Mouse (Mus musculus) c-Kit-negative CD71-positive TER-119-positive erythroid progenitor cells, embryonic 14.5 days (primary cell): ENCODE data around the gene Ttpal.
"Not testable (repeated sequence)": the region's sequence is repeated elsewhere in the genome, so short reads cannot be mapped to it uniquely, and the experiment has no call there.

ENCODE experiments used
- DNase-seq: peaks from one replicate; pipeline ENCODE4 v3.0.0-alpha.2; 2013; ENCODE audit warnings: low read depth, low spot score

Ttpal gene

GRCm38 (mm10) chr2:163621401-163621800 lies 19.3 kb downstream of the Ttpal start:
- not testable (repeated sequence) for DNase-seq

DNA sequence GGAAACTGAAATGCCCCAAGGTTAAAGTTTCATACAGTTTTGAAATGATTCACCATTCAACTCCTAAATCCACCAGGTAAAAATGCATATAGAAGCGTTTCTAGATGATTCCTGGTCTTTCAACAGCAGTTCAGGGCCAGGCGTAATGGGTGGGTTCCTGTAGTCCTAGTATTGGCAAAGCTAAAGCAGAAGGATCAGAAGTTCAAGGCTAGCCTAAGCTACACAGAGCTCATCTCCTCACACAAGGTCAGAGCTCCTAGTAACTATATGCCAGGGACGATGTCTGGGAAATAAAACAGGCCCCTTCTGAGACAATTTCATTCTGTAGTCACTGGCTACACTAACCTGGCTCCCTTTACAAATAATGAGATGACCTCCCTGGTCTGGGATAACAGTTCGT lies 29.1 kb downstream of the Ttpal start:
- no peak for DNase-seq

DNA sequence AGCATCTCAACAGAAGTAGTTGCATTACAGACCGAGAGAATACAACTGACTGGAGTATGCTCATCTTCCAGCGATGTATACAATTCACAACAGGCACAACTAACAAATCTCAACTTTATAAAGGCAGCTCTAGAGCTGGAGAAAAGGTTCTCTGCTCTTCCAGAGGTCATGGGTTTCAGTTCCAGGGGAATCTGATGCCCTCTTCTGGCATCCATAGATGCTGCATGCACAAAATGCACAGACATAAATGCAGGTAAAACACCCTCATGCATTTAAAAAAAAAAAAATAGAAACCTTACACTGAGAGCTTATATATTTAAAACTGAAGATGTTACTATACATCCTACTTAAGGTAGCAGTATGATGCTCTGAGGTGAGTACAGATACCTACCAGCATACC lies 29.6 kb downstream of the Ttpal start:
- no peak for DNase-seq

DNA sequence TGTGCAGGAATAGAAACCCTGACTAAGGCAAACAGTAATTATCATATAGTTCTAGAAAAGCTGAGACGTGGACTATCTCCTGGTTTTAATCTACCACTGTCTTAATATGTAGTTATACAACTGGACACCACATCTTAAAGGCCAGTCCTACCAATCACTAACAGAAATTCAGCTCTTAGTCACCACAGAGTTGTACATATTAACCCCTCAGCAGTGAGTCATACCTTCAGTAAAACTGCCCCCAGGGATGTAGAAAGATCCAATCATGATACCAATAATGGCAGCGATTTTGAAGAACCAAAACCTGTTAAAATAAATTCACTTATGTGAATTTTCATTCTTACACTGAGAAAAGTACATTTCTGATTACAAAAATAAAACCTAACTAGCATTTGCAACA lies 32.1 kb downstream of the Ttpal start:
- no peak for DNase-seq

- no peak for DNase-seq
These were observed 33.9 kb downstream of the Ttpal start for GRCm38 (mm10) chr2:163636057-163636456.

GRCm38 (mm10) chr2:163637655-163638266 lies 35.6 kb downstream of the Ttpal start:
- no peak for DNase-seq

DNA sequence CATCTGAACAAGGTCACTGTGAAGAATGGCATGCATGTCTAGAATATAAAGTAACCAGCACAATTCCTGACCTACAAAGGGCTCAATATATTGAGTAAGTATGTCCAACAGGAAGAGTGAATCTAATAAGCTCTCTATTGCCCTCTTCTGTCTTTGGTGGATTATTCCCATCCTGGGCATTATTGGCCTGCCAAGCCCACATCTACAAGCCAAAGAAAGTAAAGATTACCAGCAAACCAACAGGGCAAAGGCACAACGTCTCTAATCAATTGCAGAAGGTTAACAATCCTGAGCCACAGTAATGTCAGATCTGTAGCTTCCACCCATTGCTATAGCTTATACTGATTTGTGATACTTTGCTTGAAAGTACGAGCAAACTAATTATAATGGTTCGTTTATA lies 38.4 kb downstream of the Ttpal start:
- no peak for DNase-seq

DNA sequence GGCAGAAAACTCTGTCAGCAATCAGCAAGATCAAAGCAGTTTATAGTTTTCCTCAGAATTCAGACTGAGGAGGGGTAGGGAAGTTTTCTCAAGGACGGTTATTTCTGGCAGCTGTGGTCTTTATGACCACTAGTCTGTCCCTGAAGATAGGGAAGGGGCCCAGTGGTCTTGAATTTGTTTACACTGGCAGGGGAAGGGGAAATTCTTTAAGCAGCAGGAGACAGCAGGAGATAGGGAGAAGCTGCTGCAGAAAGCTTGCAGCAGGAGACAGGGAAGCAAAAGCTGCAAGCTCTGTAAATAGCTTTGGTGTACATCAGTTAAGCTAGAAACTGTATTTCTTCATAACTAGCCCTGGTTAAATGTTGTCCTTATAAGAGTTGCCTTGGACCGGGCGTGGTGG lies 39.6 kb downstream of the Ttpal start:
- no peak for DNase-seq

GRCm38 (mm10) chr2:163642685-163643575 lies 40.8 kb downstream of the Ttpal start:
- peak; percentile 90 for DNase-seq

DNA sequence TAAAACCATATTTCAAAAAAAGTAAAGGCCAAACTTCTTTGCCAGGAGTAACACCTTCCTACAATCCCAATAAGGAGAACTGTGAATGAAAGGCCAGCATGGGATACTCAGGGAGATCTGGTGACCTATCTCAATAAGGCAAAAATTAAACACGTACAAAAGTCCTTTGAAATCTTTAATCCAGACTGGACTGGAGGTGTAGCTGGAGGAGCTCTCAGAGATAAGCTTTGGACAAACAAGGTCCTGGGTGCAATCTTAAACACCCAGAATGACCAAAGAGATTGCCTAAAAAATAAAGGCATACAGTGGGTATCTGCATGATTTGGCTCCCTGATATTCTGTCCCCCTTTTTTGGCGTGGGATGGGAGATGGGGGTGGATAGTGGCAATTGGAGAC lies 41.5 kb downstream of the Ttpal start:
- DNase-seq: no peak

- no peak for DNase-seq
These were observed 41.9 kb downstream of the Ttpal start for GRCm38 (mm10) chr2:163644047-163644446.

GRCm38 (mm10) chr2:163644575-163645385 lies 42.7 kb downstream of the Ttpal start, which contains the start of gene Serinc3:
Gene Serinc3, minus strand, starts transcription at chr2:163645131.
- DNase-seq: peak; percentile 98

DNA sequence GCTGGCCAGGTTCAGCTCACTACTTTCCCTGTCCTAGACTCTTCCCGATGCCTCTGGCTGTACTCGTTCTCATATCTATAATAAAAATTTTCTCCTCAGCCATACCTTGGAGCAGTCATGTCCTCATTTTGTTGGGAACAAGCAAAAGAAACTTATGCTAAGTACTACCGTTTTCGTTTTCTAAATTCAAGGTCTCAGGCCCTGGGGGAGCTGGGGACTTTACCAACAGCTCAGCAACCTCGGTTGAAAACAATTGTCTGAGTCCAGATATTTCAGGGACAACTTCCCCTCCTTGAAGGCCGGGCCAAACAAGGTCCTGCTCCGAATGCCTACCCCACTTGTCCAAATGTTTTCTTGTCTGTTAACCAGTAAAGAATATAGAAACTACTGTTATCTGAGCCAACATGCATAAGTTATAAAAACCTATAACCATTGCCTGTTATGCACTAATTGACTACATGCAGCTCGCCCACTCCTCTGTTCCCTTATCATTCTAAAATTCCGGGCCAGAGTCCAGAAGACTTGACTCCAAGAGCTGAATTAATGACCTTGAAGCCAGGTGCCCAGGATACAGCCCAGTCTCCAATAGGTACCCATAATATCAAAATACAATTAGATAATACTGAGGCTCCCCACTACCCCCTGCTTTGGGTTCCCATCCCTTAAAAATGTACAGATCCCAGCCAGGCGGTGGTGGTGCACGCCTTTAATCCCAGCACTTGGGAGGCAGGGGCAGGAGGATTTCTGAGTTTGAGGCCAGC lies 43.8 kb downstream of the Ttpal start:
- DNase-seq: no peak

GRCm38 (mm10) chr2:163646461-163647080 lies 44.5 kb downstream of the Ttpal start:
- DNase-seq: no peak

- DNase-seq: not testable (repeated sequence)
These were observed 53.6 kb downstream of the Ttpal start for GRCm38 (mm10) chr2:163655699-163656098.

GRCm38 (mm10) chr2:163657486-163657885 lies 55.4 kb downstream of the Ttpal start:
- no peak for DNase-seq

DNA sequence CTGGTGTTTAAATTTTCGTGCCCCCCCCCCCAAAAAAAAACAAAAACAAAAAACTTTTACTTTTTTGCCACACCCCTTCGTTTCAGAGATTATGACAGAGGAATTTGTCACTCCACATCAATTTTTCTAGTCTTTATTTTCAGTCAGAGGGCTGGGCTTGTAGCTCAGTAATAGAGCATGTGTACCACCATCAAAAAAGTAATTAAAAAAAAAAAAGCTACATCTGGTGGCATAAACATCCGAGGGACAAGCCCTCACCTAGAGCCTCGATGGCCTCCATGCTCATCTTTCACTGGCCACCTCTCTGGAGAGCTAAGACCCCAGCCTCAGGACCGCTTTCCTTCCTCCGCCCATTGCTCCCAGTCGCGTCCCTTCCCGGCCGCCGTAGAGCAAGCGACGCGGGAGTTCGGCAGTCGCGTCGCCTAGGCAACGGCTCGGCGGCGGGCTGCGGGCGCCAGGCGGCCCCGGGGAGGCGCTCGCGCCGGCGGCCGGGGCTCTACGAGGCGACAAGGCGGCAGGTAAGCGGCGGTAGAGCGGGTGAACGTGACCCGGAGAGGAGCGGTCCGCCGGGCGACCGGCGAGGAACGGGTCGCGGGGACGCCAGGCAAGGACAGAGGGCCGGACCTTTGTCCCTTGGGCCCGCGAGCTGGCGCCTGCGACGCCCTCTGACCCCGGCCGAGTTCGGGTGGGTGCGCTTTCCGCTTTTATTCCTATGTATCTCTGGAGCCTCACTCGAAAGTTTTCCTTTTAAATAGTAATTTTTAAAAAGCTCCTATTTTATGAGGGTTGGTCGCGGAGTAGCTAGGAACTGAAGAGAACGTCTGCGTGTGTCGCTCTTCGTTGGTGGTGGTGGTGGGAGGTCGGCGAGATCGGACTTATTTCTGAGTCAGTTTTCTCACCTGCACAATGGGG lies 56.1 kb downstream of the Ttpal start, which contains the start of gene Pkig:
Gene Pkig (plus strand): TSS at position 412 of the 912 bp plus-strand sequence.
- DNase-seq: peak; percentile 74

DNA sequence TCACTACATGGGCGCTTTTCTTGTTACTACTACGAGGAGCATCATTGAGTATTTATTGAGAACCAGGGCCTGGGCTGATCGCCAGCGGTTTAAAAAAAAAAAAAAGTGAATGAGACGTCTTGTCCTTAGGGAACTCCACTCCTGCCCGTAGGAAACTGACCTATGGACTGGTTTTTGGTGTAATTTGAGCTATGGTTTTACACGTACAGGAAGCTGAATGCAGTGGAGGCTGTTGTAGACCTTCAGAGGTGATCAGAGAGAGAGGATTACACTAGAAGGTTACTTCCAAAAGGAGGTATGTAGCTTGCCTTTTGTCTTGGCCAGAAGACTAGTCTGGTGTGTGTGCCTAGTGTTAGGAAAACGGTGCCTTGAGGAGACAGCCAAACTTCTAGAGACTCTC lies 56.8 kb downstream of the Ttpal start:
- no peak for DNase-seq

DNA sequence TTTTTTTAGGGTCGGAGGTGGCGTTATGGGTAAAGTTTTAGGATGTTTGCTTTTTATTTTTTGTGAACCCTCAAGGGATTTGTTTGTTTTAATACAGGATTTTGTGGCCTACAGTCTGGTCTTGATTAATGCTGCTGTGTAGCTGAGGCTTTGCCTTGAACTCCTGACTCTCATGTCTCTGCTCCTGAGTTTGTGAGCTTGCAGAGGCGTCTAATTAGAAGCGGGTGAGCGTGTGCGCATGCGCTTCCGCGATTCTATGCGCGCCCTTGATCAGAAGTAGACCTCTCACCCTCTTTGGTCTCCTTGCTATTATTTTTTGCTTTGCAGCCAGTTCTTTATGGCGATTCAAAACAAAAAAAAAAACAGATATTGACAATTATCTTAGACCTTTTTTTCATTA lies 57.3 kb downstream of the Ttpal start:
- DNase-seq: no peak
